Comparison of ENCODE assay signal across 8 mouse cellular contexts in the genomic region with DNA sequence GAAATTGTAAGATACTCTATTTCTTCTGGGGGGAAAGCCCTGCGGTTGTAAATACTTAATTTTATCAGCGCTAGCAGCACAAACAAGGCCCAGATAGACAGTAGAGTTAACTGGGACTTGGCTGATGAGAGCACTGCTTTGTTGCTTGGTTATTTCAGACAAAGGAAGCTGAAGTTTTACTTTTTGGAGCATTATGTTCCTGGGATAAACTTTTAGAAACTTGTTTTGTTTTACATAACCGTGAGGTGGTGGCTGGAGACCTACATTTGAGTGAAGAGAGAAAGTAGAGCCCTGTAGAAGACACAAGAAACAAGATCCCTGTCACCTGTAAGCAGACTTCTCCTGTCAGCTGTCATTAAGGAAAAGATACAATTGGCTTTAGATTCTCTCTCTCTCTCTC. TPM values are rescaled to one million over a fixed set of nuclear protein-coding genes. Genes with fewer than 3 reads are reported as not detected.
DNase-seq lines count a peak whose midpoint lies in the region; ATAC-seq and TF ChIP-seq lines count a peak whose summit lies in the region.

No protein-coding gene starts in this region.

- H3K4me1 ChIP-seq in heart, embryonic 14.5 days (ENCODE audit: control insufficient read depth in 2 of 2, insufficient read depth in 2 of 2, low read length in 2 of 2): peaks cover 8 to 10% of the 10 kb centered on the region in 2 experiments; a peak in 2 of 4 replicates
- no peaks in the 10 kb centered on the region for H3K4me1 ChIP-seq in heart, adult 2 months (ENCODE audit: control insufficient read depth, insufficient read depth, low read length)
- H3K4me1 ChIP-seq in forebrain, embryonic 14.5 days (ENCODE audit: control insufficient read depth, insufficient read depth, low read length): no peaks in the 10 kb centered on the region; the same call in 1 of the 2 replicates
- peaks cover 11% of the 10 kb centered on the region for H3K4me1 ChIP-seq in midbrain, embryonic 11.5 days (ENCODE audit: control insufficient read depth, insufficient read depth, low read length)

- no peak overlapping the region for H3K27ac ChIP-seq in heart, embryonic 14.5 days (replicated peaks in 1 of 2; ENCODE audit: control insufficient read depth in 1 of 2, insufficient read depth in 1 of 2, low read depth in 2 of 2, low read length in 2 of 2)
- H3K27ac ChIP-seq in heart, adult 2 months: no peak overlapping the region
- H3K27ac ChIP-seq in forebrain, embryonic 14.5 days (ENCODE audit: low read depth, low read length): no peak overlapping the region
- no peak overlapping the region for H3K27ac ChIP-seq in midbrain, embryonic 11.5 days (ENCODE audit: low read depth, low read length)

- TF ChIP-seq EP300 in heart, adult 2 months (IDR thresholded peaks at IDR 0.05; ENCODE audit: insufficient read depth, low read depth, low read length): no peak

- H3K36me3 ChIP-seq in heart, embryonic 14.5 days (ENCODE audit: control insufficient read depth, insufficient read depth, low read length): no peaks in the 10 kb centered on the region
- H3K36me3 ChIP-seq in heart, adult 2 months (ENCODE audit: control insufficient read depth, insufficient read depth, low read length): no peaks in the 10 kb centered on the region
- H3K36me3 ChIP-seq in forebrain, embryonic 14.5 days (ENCODE audit: control insufficient read depth, insufficient read depth, low read length): no peaks in the 10 kb centered on the region
- no peaks in the 10 kb centered on the region for H3K36me3 ChIP-seq in midbrain, embryonic 11.5 days (ENCODE audit: control insufficient read depth, insufficient read depth, low read length)

- no peak for ATAC-seq in heart, embryonic 14.5 days (ENCODE audit: insufficient number of reproducible peaks, insufficient read depth, low FRiP score, low read depth)
- no peak for ATAC-seq in forebrain, embryonic 14.5 days
- ATAC-seq in midbrain, embryonic 11.5 days (ENCODE audit: low FRiP score): no peak

- H3K9ac ChIP-seq in heart, embryonic 14.5 days (ENCODE audit: low read length): 0 out of 2 replicates have a peak overlapping the region, but pooled peaks have one; percentile 66
- no peak overlapping the region for H3K9ac ChIP-seq in heart, adult 2 months (ENCODE audit: low read depth, low read length)
- H3K9ac ChIP-seq in forebrain, embryonic 14.5 days (ENCODE audit: low read length): no peak overlapping the region
- H3K9ac ChIP-seq in midbrain, embryonic 11.5 days (ENCODE audit: low read length): no peak overlapping the region

- peaks cover 27% of the 10 kb centered on the region for H3K27me3 ChIP-seq in heart, embryonic 14.5 days (ENCODE audit: control insufficient read depth, insufficient read depth, low read length)
- peaks cover 15% of the 10 kb centered on the region for H3K27me3 ChIP-seq in heart, adult 2 months (ENCODE audit: control insufficient read depth, insufficient read depth, low read length)
- H3K27me3 ChIP-seq in forebrain, embryonic 14.5 days (replicated peaks; ENCODE audit: control insufficient read depth, insufficient read depth, low read length): peaks cover 18% of the 10 kb centered on the region
- peaks cover 22% of the 10 kb centered on the region for H3K27me3 ChIP-seq in midbrain, embryonic 11.5 days (ENCODE audit: control insufficient read depth, insufficient read depth, low read length)

- peak overlapping the region; percentile 91 for H3K4me2 ChIP-seq in heart, embryonic 14.5 days (ENCODE audit: low read length)
- H3K4me2 ChIP-seq in forebrain, embryonic 14.5 days (ENCODE audit: low read length): peak overlapping the region; percentile 96
- peak overlapping the region; percentile 97 for H3K4me2 ChIP-seq in midbrain, embryonic 11.5 days

- no peaks in the 10 kb centered on the region for H3K9me3 ChIP-seq in heart, embryonic 14.5 days (ENCODE audit: control insufficient read depth, low read length)
- H3K9me3 ChIP-seq in forebrain, embryonic 14.5 days (replicated peaks; ENCODE audit: control insufficient read depth, low read length): no peaks in the 10 kb centered on the region
- H3K9me3 ChIP-seq in midbrain, embryonic 11.5 days (ENCODE audit: control insufficient read depth, low read length): no peaks in the 10 kb centered on the region

- intact Hi-C loops in heart, adult 2 months (cut with DNase I): no loop called here

- TF ChIP-seq POLR2A in heart, adult 2 months (IDR thresholded peaks at IDR 0.05; ENCODE audit: insufficient read depth, low read depth, low read length): no peak

- TF ChIP-seq CTCF in heart, adult 2 months (IDR thresholded peaks at IDR 0.05): no peak

- 64% methylated on average over 3 of the region's 3 CpGs for WGBS in heart, embryonic 14.5 days
- WGBS in heart, adult 2 months: 81% methylated on average over 3 of the region's 3 CpGs
- 69% methylated on average over 3 of the region's 3 CpGs for WGBS in forebrain, embryonic 14.5 days
- WGBS in midbrain, embryonic 11.5 days: 70% methylated on average over 3 of the region's 3 CpGs

- H3K4me3 ChIP-seq in heart, embryonic 14.5 days (ENCODE audit: control insufficient read depth in 1 of 2, insufficient read depth in 1 of 2, low read depth in 1 of 2, low read length in 2 of 2): peak overlapping the region in 1 of 2 experiments; percentile 46; a peak in 1 of 4 replicates
- no peak overlapping the region for H3K4me3 ChIP-seq in heart, adult 2 months
- 0 out of 2 replicates have a peak overlapping the region, but pooled peaks have one; percentile 57 for H3K4me3 ChIP-seq in forebrain, embryonic 14.5 days (ENCODE audit: low read depth, low read length)
- peak overlapping the region; percentile 57; the same call in 1 of the 2 replicates for H3K4me3 ChIP-seq in midbrain, embryonic 11.5 days (ENCODE audit: low read depth, low read length)

- H3K79me2 ChIP-seq in heart, adult 2 months (replicated peaks; ENCODE audit: control insufficient read depth, insufficient read depth, low read length): no peaks in the 10 kb centered on the region

- no peak for DNase-seq in heart, adult 2 months
- DNase-seq in Muller cell, postnatal 12 days (ENCODE audit: inconsistent ontology term): peak; percentile 5
- no peak for DNase-seq in forebrain, embryonic 14.5 days (ENCODE audit: low spot score)
- DNase-seq in midbrain, embryonic 11.5 days (ENCODE audit: low spot score, missing footprints): peak; percentile 90
- no peak for DNase-seq in adrenal gland, adult 8-10 months
- DNase-seq in urinary bladder, postnatal 14 days (ENCODE audit: low spot score): no peak
- DNase-seq in right cerebral cortex, postnatal 36 days (ENCODE audit: low spot score in 2 of 2): no peak

RNA-seq across cellular contexts. Expression of a gene that starts 1.4 kb away (rescaled TPM):
- polyA plus RNA-seq in heart, embryonic 14.5 days (2014; fragmentation: Nextera tagmentation; extraction: Ambion mirVana): 0.92 and 1.4 TPM in 2 replicates
- under 1 TPM; 0.39 to 0.41 TPM for total RNA-seq in heart, adult 2 months (2021)
- 0.44 and 0.49 TPM in 2 replicates for polyA plus RNA-seq in heart, adult 2 months (2012; rRNA removed)
- 3.5 and 4.4 TPM in 2 replicates for polyA plus RNA-seq in forebrain, embryonic 14.5 days (2014; fragmentation: Nextera tagmentation; extraction: Ambion mirVana)
- 3.3 and 3.4 TPM in 2 replicates for polyA plus RNA-seq in midbrain, embryonic 11.5 days (2014; fragmentation: Nextera tagmentation; extraction: Ambion mirVana)
- total RNA-seq in adrenal gland, adult 8-10 months (2022): under 1 TPM in 3 of 4 experiments, not detected in 1; 0.09 to 0.35 (median 0.10) TPM

Comparison
In these comparisons a context has a peak if more than half of its experiments do, and no peak if none do; other contexts are left out.
1. DNase-seq: peak in Muller cell, postnatal 12 days (single experiment) and midbrain, embryonic 11.5 days (single experiment); none in heart, adult 2 months (0 of 2), forebrain, embryonic 14.5 days (single experiment), adrenal gland, adult 8-10 months (single experiment), urinary bladder, postnatal 14 days (single experiment) and right cerebral cortex, postnatal 36 days (0 of 2).
2. Peak in every context shown above with its lines, with median percentiles within 50 percentile points of each other: H3K4me2 ChIP-seq.